Mouse (Mus musculus) lung, adult 2 months (tissue): Measurements from ENCODE around the gene Olfr1410. TPM values are rescaled to one million over a fixed set of nuclear protein-coding genes. Genes with fewer than 3 reads are reported as not detected.

ENCODE experiments used
- DNase-seq: peaks from one replicate; pipeline ENCODE4 v3.0.0; 2022
- H3K4me1 ChIP-seq: fragments of 200-500 bp; 2 replicates; pipeline ENCODE4 v1.6.1; 2011; ENCODE audit warnings: low read length; ENCODE audit not compliant: control insufficient read depth, insufficient read depth
- H3K4me3 ChIP-seq: fragments of 200-500 bp; replicated peaks from 2 replicates; pipeline ENCODE3; 2011; ENCODE audit warnings: low read depth, mild to moderate bottlenecking, control low read depth, low read length; ENCODE audit errors: extremely low read depth
- CTCF ChIP-seq: fragments of 200-500 bp; IDR thresholded peaks from 2 replicates; pipeline ENCODE4 v1.5.1; 2011; ENCODE audit warnings: mild to moderate bottlenecking, low read length, control low read depth; ENCODE audit not compliant: insufficient read depth
- POLR2A ChIP-seq: fragments of 200-500 bp; IDR thresholded peaks from 2 replicates; pipeline ENCODE4 v1.6.1; 2011; ENCODE audit warnings: low read depth, mild to moderate bottlenecking, control low read depth, low read length, borderline replicate concordance; ENCODE audit errors: extremely low read depth
- WGBS: fragments of 180-500 bp; shearing (Covaris S2); methylation state at CpG from one replicate; pipeline ENCODE4 v1.1.7; 2018; 5-methylcytosine and 5-hydroxymethylcytosine counted together
- polyA plus RNA-seq: library from polyadenylated mRNA; depleted of rRNA; stranded (reverse); fragments of >200 nt; gene quantifications from 2 replicates; pipeline ENCODE4 v1.2.3, GENCODE M21; 2012; rRNA removed

Gene Olfr1410
- not detected in 2 replicates for polyA plus RNA-seq

GRCm38 (mm10) chr1:92605482-92605881 is at the start of gene Olfr1410:
TSS of gene Olfr1410 (plus strand) at chr1:92605782.
- DNase-seq: no peak
- 88% methylated on average over 1 of the region's 1 CpGs for WGBS
- Histone ChIP-seq H3K4me3 (no peak within 1 kb of the TSS), H3K4me1 (no peaks in the 10 kb centered on the region)
- TF ChIP-seq POLR2A (no peak), CTCF (no peak)

- DNase-seq: no peak
- no peaks in the 10 kb centered on the region for H3K4me1 ChIP-seq
- no peak within 1 kb of the TSS for H3K4me3 ChIP-seq
- no peak for TF ChIP-seq CTCF
- no peak for TF ChIP-seq POLR2A
- 88% methylated on average over 3 of the region's 3 CpGs for WGBS
These were observed 34.6 kb upstream of the Olfr1410 start, which contains the start of gene Olfr1413 for GRCm38 (mm10) chr1:92571022-92571421. TSS of gene Olfr1413 (plus strand) at chr1:92571322.

GRCm38 (mm10) chr1:92585479-92585878 is 20.1 kb upstream of the Olfr1410 start, which contains the start of gene Olfr1412:
TSS of gene Olfr1412 (plus strand) at chr1:92585779.
- TF ChIP-seq CTCF: no peak
- no peak for TF ChIP-seq POLR2A
- H3K4me1 ChIP-seq: no peaks in the 10 kb centered on the region
- DNase-seq: no peak
- WGBS: 92% methylated on average over 2 of the region's 2 CpGs
- H3K4me3 ChIP-seq: no peak within 1 kb of the TSS

GRCm38 (mm10) chr1:92594111-92594510 is 11.5 kb upstream of the Olfr1410 start, which contains the start of gene Olfr1411:
TSS of gene Olfr1411 (plus strand) at chr1:92594411.
- no peaks in the 10 kb centered on the region for H3K4me1 ChIP-seq
- TF ChIP-seq POLR2A (no peak), CTCF (no peak)
- no peak within 1 kb of the TSS for H3K4me3 ChIP-seq
- no peak for DNase-seq

GRCm38 (mm10) chr1:92596019-92596418 is 9.6 kb upstream of the Olfr1410 start:
- WGBS: 74% methylated on average over 3 of the region's 3 CpGs
- no peaks in the 10 kb centered on the region for H3K4me1 ChIP-seq
- no peak for DNase-seq
- TF ChIP-seq CTCF (no peak), POLR2A (no peak)
- no peak overlapping the region for H3K4me3 ChIP-seq

GRCm38 (mm10) chr1:92607711-92608110 is 2.1 kb downstream of the Olfr1410 start:
- Histone ChIP-seq H3K4me1 (no peaks in the 10 kb centered on the region), H3K4me3 (no peak overlapping the region)
- TF ChIP-seq CTCF (no peak), POLR2A (no peak)
- 73% methylated on average over 4 of the region's 4 CpGs for WGBS
- no peak for DNase-seq

- Histone ChIP-seq H3K4me1 (no peaks in the 10 kb centered on the region), H3K4me3 (no peak overlapping the region)
- WGBS: 4% methylated on average over 5 of the region's 5 CpGs
- DNase-seq: peak; percentile 28
- TF ChIP-seq CTCF (peak; percentile 81), POLR2A (no peak)
These were observed 5.4 kb downstream of the Olfr1410 start for GRCm38 (mm10) chr1:92611008-92611407.

GRCm38 (mm10) chr1:92613175-92613574 is 7.6 kb downstream of the Olfr1410 start:
- Histone ChIP-seq H3K4me1 (no peaks in the 10 kb centered on the region), H3K4me3 (no peak overlapping the region)
- DNase-seq: no peak
- 54% methylated on average over 4 of the region's 4 CpGs for WGBS
- no peak for TF ChIP-seq CTCF
- no peak for TF ChIP-seq POLR2A

GRCm38 (mm10) chr1:92614516-92614915 is 8.9 kb downstream of the Olfr1410 start:
- Histone ChIP-seq H3K4me1 (no peaks in the 10 kb centered on the region), H3K4me3 (no peak overlapping the region)
- TF ChIP-seq CTCF: peak; percentile 19; the same call in 1 of the 2 replicates
- no peak for TF ChIP-seq POLR2A
- WGBS: 5% methylated on average over 1 of the region's 1 CpGs
- DNase-seq: no peak

- Histone ChIP-seq H3K4me3 (no peak overlapping the region), H3K4me1 (no peaks in the 10 kb centered on the region)
- 67% methylated on average over 1 of the region's 1 CpGs for WGBS
- TF ChIP-seq CTCF: no peak
- no peak for TF ChIP-seq POLR2A
- DNase-seq: no peak
These were observed 10.5 kb downstream of the Olfr1410 start for GRCm38 (mm10) chr1:92616046-92616445.
